Mouse (Mus musculus): ENCODE measurements around the gene Rac2. TPM values are rescaled to one million over a fixed set of nuclear protein-coding genes. Genes with fewer than 3 reads are reported as not detected.

Rac2 gene
- polyA plus RNA-seq, 1 experiment from 2014 or later: 23.4 TPM

DNA sequence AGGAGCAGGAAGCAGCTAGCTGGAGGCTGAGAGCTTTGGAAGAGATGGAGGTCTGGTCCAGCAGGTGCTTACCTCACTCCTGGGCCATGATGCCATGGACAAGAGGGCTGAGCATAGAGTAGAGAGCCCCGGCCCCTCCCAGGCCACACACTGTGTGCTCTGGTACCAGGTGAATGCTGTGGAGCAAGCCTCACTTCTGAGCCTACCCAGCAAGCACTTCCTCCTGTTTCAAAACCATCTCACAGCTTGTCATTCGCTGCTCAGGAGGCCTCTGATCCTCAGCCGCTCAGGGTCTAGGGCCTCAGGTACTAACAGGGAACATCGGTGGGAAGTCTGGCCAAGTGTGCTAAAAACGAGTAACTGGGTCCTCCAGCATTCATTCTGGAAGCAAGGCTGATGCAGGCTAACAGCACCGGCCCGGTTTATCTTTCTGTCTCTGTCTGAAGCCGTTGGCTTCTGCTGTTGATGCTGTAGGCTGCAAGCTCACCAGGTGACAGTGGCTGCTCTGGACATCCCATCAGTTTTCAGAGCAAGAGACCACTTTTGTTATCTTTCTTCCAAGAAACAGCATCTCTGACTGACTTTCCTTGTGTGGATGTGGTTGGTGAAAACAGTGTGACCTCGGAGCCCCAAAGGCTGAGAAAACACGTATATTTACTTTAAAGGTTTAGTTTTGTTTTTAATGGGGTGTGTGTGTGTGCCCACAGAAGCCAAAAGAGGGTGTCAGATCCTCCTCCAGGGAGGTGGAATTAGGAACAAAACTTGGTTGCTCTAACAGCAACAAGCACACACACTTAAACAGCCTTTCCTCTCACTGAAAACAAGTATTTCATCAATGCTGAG, 14.7 kb downstream of the Rac2 start:
- Histone ChIP-seq H3K36me3 (ENCODE audit: control insufficient read depth, insufficient read depth, low read length) (no peaks in the 10 kb centered on the region), H3K9me3 (ENCODE audit: control insufficient read depth, low read length) (peaks cover 2% of the 10 kb centered on the region; the same call in 1 of the 2 replicates), H3K27me3 (ENCODE audit: control insufficient read depth, insufficient read depth, low read depth, low read length) (no peaks in the 10 kb centered on the region), H3K9ac (ENCODE audit: low read length) (no peak overlapping the region), H3K27ac (ENCODE audit: low read length) (no peak overlapping the region), H3K4me2 (ENCODE audit: low read depth, low read length) (no peak overlapping the region), H3K4me1 (replicated peaks; ENCODE audit: control insufficient read depth, insufficient read depth, low read length) (no peaks in the 10 kb centered on the region), H3K4me3 (ENCODE audit: low read length) (no peak overlapping the region)
- ATAC-seq (ENCODE audit: low read depth): no peak
- WGBS: 40% methylated on average over 10 of the region's 10 CpGs

DNA sequence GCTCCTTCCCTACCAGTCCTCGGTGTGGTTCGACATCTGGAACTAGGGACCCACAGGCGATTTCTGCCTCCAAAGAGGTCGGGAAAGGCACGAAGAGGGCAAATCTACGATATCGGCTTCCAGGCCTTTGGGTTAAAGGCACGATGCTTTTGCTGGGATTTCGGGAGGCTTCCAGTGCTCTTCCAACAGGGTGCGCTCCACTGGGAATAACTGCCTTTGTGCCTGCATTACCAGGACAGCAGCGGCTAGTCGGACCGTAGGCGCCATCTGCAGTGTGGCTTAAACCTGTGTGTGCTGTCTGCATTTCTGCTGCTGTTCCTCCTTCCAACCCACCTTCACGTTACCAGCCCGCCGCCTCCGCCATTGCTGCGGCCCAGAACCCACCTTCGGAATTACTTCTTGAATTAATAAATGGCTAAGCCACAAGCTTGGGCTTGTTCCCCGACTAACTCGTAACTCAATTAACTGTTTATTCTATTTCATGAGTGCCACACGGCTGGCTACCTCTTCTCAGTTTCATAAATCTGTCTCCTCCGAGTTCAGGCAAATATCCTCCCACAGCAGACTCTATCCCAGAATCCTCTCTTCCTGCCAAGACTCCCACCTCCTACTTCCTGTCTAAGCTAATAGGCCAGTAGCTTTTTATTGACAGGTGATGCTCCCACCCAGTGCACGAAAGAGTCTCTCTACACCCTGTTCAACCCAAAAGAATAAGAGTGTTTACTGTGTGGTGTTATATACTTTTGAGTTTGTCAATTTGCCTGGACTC, 17.9 kb downstream of the Rac2 start:
- H3K27me3 ChIP-seq (ENCODE audit: control insufficient read depth, insufficient read depth, low read depth, low read length): no peaks in the 10 kb centered on the region
- no peak overlapping the region for H3K9ac ChIP-seq (ENCODE audit: low read length)
- no peaks in the 10 kb centered on the region for H3K4me1 ChIP-seq (replicated peaks; ENCODE audit: control insufficient read depth, insufficient read depth, low read length)
- H3K9me3 ChIP-seq (ENCODE audit: control insufficient read depth, low read length): peaks cover 8% of the 10 kb centered on the region; the same call in 1 of the 2 replicates
- WGBS: 59% methylated on average over 25 of the region's 25 CpGs
- ATAC-seq (ENCODE audit: low read depth): no peak
- peak overlapping the region; percentile 10; the same call in 1 of the 2 replicates for H3K4me2 ChIP-seq (ENCODE audit: low read depth, low read length)
- no peaks in the 10 kb centered on the region for H3K36me3 ChIP-seq (ENCODE audit: control insufficient read depth, insufficient read depth, low read length)
- 0 out of 2 replicates have a peak overlapping the region, but pooled peaks have one; percentile 4 for H3K4me3 ChIP-seq (ENCODE audit: low read length)
- H3K27ac ChIP-seq (ENCODE audit: low read length): no peak overlapping the region

DNA sequence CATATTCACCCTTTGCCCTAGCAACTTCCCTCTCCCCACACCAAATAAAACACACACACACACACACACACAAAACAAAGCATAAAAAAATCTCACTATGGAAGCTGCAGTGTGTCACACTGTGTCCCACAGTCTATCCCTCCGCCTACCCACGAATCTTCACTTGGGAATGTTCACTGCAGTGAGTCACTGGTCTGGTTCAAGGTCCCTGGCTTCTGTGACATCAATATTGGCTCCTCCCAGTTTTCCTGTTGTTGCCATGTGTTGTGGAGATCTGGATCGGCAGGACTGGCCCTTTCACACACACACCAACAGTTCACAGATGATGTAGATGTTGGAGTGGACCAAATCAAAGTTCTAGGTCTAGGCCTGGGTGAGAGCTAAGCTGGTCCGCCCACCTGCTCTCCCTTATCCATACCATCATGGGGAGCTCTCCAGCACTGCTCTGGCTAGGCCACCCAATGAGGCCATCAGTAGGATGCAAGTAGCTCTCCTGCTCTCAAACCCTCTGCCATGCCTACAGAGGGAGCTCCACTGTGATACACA, 23.3 kb downstream of the Rac2 start:
- Histone ChIP-seq H3K27ac (ENCODE audit: low read length) (no peak overlapping the region), H3K27me3 (ENCODE audit: control insufficient read depth, insufficient read depth, low read depth, low read length) (peaks cover 2% of the 10 kb centered on the region; the same call in 1 of the 2 replicates), H3K4me1 (replicated peaks; ENCODE audit: control insufficient read depth, insufficient read depth, low read length) (no peaks in the 10 kb centered on the region), H3K4me2 (ENCODE audit: low read depth, low read length) (no peak overlapping the region), H3K9ac (ENCODE audit: low read length) (no peak overlapping the region), H3K9me3 (ENCODE audit: control insufficient read depth, low read length) (peaks cover 8% of the 10 kb centered on the region; the same call in 1 of the 2 replicates), H3K36me3 (ENCODE audit: control insufficient read depth, insufficient read depth, low read length) (no peaks in the 10 kb centered on the region), H3K4me3 (ENCODE audit: low read length) (no peak overlapping the region)
- no peak for ATAC-seq (ENCODE audit: low read depth)
- 63% methylated on average over 4 of the region's 4 CpGs for WGBS

DNA sequence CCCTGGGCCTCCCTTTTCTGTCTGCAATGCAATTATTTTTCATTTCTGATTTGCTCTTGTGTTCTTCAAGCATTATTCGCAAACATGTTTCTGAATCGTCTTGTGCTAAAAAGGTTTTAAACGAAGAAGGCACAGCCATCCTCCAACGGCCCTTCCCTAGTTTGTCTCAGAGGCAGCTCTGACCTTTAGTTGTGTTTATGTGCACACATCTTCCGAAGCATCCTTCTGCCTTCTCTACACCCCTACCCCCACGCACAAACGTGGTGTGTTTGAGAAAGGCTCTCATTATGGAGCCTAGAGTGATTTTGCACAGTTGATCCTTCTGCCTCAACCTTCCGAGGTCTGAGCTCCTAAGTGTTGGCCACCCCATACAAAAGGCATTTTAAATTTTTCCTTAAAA, 23.9 kb downstream of the Rac2 start:
- H3K9ac ChIP-seq (ENCODE audit: low read length): no peak overlapping the region
- H3K36me3 ChIP-seq (ENCODE audit: control insufficient read depth, insufficient read depth, low read length): no peaks in the 10 kb centered on the region
- H3K4me3 ChIP-seq (ENCODE audit: low read length): no peak overlapping the region
- no peak overlapping the region for H3K4me2 ChIP-seq (ENCODE audit: low read depth, low read length)
- no peak overlapping the region for H3K27ac ChIP-seq (ENCODE audit: low read length)
- no peaks in the 10 kb centered on the region for H3K4me1 ChIP-seq (replicated peaks; ENCODE audit: control insufficient read depth, insufficient read depth, low read length)
- no peak for ATAC-seq (ENCODE audit: low read depth)
- H3K9me3 ChIP-seq (ENCODE audit: control insufficient read depth, low read length): peaks cover 8% of the 10 kb centered on the region; the same call in 1 of the 2 replicates
- H3K27me3 ChIP-seq (ENCODE audit: control insufficient read depth, insufficient read depth, low read depth, low read length): peaks cover 2% of the 10 kb centered on the region; the same call in 1 of the 2 replicates
- WGBS: 51% methylated on average over 8 of the region's 8 CpGs

DNA sequence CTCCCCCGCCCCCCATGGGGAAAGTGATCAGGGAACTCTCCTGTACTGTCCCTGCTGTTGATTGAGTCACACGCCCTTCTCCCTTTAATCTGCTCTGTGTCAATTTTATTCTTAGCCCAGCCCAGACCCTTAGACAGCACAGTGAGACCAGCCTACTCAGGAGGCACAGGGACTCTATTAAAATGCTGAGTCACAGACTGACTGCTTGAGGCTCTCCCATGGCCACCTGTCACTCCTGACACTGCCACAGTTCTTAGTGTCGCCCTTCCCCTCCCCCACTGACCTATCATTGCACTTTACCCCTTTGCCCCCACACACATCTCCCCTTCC, 24.3 kb downstream of the Rac2 start:
- Histone ChIP-seq H3K4me3 (ENCODE audit: low read length) (no peak overlapping the region), H3K27me3 (ENCODE audit: control insufficient read depth, insufficient read depth, low read depth, low read length) (peaks cover 2% of the 10 kb centered on the region; the same call in 1 of the 2 replicates), H3K27ac (ENCODE audit: low read length) (no peak overlapping the region), H3K9ac (ENCODE audit: low read length) (no peak overlapping the region), H3K9me3 (ENCODE audit: control insufficient read depth, low read length) (peaks cover 8% of the 10 kb centered on the region; the same call in 1 of the 2 replicates), H3K4me1 (replicated peaks; ENCODE audit: control insufficient read depth, insufficient read depth, low read length) (no peaks in the 10 kb centered on the region), H3K36me3 (ENCODE audit: control insufficient read depth, insufficient read depth, low read length) (no peaks in the 10 kb centered on the region), H3K4me2 (ENCODE audit: low read depth, low read length) (no peak overlapping the region)
- ATAC-seq (ENCODE audit: low read depth): no peak
- 23% methylated on average over 3 of the region's 3 CpGs for WGBS

DNA sequence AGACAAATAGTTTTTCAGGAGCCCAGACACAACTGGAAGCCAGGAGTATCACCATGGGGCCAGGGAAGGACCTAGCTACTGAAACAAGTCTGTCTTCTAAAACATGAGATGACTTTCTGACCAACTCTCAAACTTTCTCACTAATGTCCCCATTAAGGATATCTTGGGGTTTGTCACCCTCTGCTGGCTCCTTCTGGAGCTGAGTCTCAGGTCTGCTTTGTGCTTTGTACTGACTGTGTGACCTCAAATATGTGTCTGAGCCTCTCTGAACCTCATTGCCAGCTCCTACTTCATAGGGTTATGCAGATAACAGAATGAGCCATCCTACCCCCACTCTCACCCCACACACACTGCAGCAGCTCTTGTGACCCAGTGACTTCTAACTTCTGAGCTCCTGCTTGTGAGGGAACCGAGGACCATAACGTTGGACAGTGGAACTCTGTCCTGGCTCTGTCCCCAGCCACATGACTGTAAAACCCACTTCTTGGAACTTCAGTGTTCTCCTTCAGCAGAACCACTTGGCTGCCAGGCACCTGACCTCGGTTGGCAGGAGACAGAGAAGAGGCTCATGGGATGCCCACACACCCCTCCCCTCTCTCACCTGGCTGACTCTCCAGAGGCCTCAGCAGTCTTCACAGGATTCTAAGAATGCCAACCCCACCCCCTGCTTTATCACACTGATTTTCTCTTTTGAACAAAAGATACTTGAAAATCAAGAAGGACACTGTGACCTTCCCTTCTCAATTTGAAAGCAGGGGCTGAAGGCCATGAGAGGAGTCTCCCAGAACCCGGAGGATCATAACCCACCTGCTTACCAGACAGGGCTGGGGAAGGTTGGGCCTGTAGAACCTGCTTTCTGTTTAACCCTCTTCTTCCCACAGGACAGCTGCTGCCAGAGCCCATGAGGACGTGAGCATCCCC, 24.9 kb downstream of the Rac2 start:
- H3K36me3 ChIP-seq (ENCODE audit: control insufficient read depth, insufficient read depth, low read length): no peaks in the 10 kb centered on the region
- WGBS: 35% methylated on average over 5 of the region's 5 CpGs
- ATAC-seq (ENCODE audit: low read depth): peak; percentile 41; the same call in 1 of the 2 replicates

DNA sequence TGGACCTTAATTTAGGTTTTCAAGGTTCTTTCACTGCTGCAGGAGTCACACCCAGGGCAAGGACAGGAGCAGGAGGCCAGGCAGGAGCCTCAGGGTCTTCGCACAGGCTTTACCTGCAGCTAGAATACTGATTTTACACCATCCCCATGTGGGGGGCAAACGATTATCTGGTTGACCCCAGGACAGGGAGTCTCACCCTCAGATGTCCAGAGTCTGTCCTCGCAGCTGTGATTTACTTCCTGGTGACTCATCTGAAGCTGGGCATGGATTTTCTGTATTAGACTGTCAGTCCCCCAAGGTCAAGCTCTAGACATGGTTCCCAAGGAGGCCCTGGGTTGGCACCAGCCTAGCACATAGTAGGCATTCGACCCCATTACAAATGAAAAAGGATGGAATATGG, 26.5 kb downstream of the Rac2 start:
- no peak for ATAC-seq (ENCODE audit: low read depth)
- Histone ChIP-seq H3K4me2 (ENCODE audit: low read depth, low read length) (no peak overlapping the region), H3K27me3 (ENCODE audit: control insufficient read depth, insufficient read depth, low read depth, low read length) (peaks cover 2% of the 10 kb centered on the region; the same call in 1 of the 2 replicates), H3K4me3 (ENCODE audit: low read length) (no peak overlapping the region), H3K36me3 (ENCODE audit: control insufficient read depth, insufficient read depth, low read length) (no peaks in the 10 kb centered on the region), H3K4me1 (replicated peaks; ENCODE audit: control insufficient read depth, insufficient read depth, low read length) (peaks cover 9% of the 10 kb centered on the region), H3K9me3 (ENCODE audit: control insufficient read depth, low read length) (0 out of 2 replicates have a peak, but pooled peaks cover 2% of the 10 kb centered on the region), H3K9ac (ENCODE audit: low read length) (no peak overlapping the region), H3K27ac (ENCODE audit: low read length) (no peak overlapping the region)
- 76% methylated on average over 4 of the region's 4 CpGs for WGBS

More for the DNA sequence above, 24.9 kb downstream of the Rac2 start:
- Histone ChIP-seq H3K27me3 (ENCODE audit: control insufficient read depth, insufficient read depth, low read depth, low read length) (peaks cover 2% of the 10 kb centered on the region; the same call in 1 of the 2 replicates), H3K27ac (ENCODE audit: low read length) (no peak overlapping the region; the same call in 1 of the 2 replicates), H3K4me1 (replicated peaks; ENCODE audit: control insufficient read depth, insufficient read depth, low read length) (peaks cover under 1% of the 10 kb centered on the region; the same call in 1 of the 2 replicates), H3K4me2 (ENCODE audit: low read depth, low read length) (no peak overlapping the region), H3K4me3 (ENCODE audit: low read length) (no peak overlapping the region), H3K9ac (ENCODE audit: low read length) (no peak overlapping the region), H3K9me3 (ENCODE audit: control insufficient read depth, low read length) (peaks cover 6% of the 10 kb centered on the region; the same call in 1 of the 2 replicates)

DNA sequence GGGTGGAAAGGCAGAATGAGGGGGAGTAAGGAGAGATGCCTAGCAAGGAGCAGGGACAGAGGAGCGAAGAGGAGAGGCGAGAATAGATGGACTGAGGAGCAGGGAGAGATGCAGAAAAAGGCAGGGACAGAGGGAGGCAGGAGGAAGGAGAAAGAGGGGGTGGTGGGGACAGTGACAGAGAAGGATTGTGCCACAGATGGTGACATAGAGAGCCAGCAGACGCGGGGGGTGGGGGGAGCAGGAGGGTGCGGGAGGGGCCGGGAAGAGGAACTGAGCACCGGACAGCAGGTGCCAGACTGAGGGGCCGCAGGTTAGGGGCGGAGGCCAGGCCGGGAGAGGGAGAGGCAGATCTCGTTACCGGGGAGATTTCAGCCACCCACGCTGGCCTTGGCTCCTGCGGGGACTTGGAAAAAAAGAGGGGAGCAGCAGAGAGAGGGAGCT, 28.0 kb downstream of the Rac2 start, which contains the start of gene Sstr3:
Gene Sstr3, minus strand, starts transcription at position 125 of the 441 bp plus-strand sequence.
- Histone ChIP-seq H3K27me3 (ENCODE audit: control insufficient read depth, insufficient read depth, low read depth, low read length) (peaks cover 2% of the 10 kb centered on the region; the same call in 1 of the 2 replicates), H3K36me3 (ENCODE audit: control insufficient read depth, insufficient read depth, low read length) (no peaks in the 10 kb centered on the region), H3K4me1 (replicated peaks; ENCODE audit: control insufficient read depth, insufficient read depth, low read length) (peaks cover 9% of the 10 kb centered on the region), H3K9me3 (ENCODE audit: control insufficient read depth, low read length) (no peaks in the 10 kb centered on the region), H3K9ac (ENCODE audit: low read length) (no peak within 1 kb of the TSS), H3K4me3 (ENCODE audit: low read length) (no peak within 1 kb of the TSS), H3K4me2 (ENCODE audit: low read depth, low read length) (no peak within 1 kb of the TSS), H3K27ac (ENCODE audit: low read length) (no peak within 1 kb of the TSS)
- no peak for ATAC-seq (ENCODE audit: low read depth)
- 4% methylated on average over 14 of the region's 14 CpGs for WGBS
